Mouse (Mus musculus) midbrain, embryonic 11.5 days (tissue): ENCODE data around the gene Hprt. TPM values are rescaled to one million over a fixed set of nuclear protein-coding genes. Genes with fewer than 3 reads are reported as not detected.

Experiments used
- ATAC-seq: fragments of 200-750 bp; cut with Nextera tagmentation; 2 replicates; pipeline ENCODE4 v1.8.0; 2017; ENCODE audit warnings: moderate TSS enrichment, moderate library complexity; ENCODE audit not compliant: low FRiP score
- DNase-seq: peaks from one replicate; pipeline ENCODE4 v3.0.0; 2015; ENCODE audit warnings: low spot score; ENCODE audit errors: missing footprints
- H3K27ac ChIP-seq: fragments of 300-500 bp; sonication (generic); 2 replicates; pipeline ENCODE4 v1.5.1; 2014; ENCODE audit warnings: low read depth, low read length
- H3K27me3 ChIP-seq: fragments of 300-500 bp; sonication (generic); 2 replicates; pipeline ENCODE4 v1.6.1; 2014; ENCODE audit warnings: mild to moderate bottlenecking, low read length, moderate library complexity, mixed read lengths; ENCODE audit not compliant: control insufficient read depth, insufficient read depth
- H3K36me3 ChIP-seq: fragments of 300-500 bp; sonication (generic); 2 replicates; pipeline ENCODE4 v1.6.1; 2014; ENCODE audit warnings: mild to moderate bottlenecking, low read length, moderate library complexity, mixed read lengths; ENCODE audit not compliant: control insufficient read depth, insufficient read depth
- H3K4me1 ChIP-seq: fragments of 300-500 bp; sonication (generic); 2 replicates; pipeline ENCODE4 v1.6.1; 2014; ENCODE audit warnings: low read length; ENCODE audit not compliant: control insufficient read depth, insufficient read depth
- H3K4me2 ChIP-seq: fragments of 300-500 bp; sonication (generic); 2 replicates; pipeline ENCODE4 v1.6.1; 2014; ENCODE audit warnings: mild to moderate bottlenecking, moderate library complexity
- H3K4me3 ChIP-seq: fragments of 300-500 bp; sonication (generic); 2 replicates; pipeline ENCODE4 v1.5.1; 2014; ENCODE audit warnings: low read depth, low read length
- H3K9ac ChIP-seq: fragments of 300-500 bp; sonication (generic); 2 replicates; pipeline ENCODE4 v1.6.1; 2014; ENCODE audit warnings: low read length
- H3K9me3 ChIP-seq: fragments of 300-500 bp; sonication (generic); 2 replicates; pipeline ENCODE4 v1.6.1; 2016; ENCODE audit warnings: low read length; ENCODE audit not compliant: control insufficient read depth
- WGBS: fragments of 180-500 bp; shearing (Covaris S2); extraction: QIAGEN DNeasy Blood & Tissue Kit; methylation state at CpG from one replicate; pipeline ENCODE4 v1.1.7; 2014; 5-methylcytosine and 5-hydroxymethylcytosine counted together
- polyA plus RNA-seq: library from polyadenylated mRNA; unstranded; fragments of >200 nt; fragmentation: Nextera tagmentation; extraction: Ambion mirVana; gene quantifications from 2 replicates; pipeline ENCODE4 v1.2.1, GENCODE M21; 2014

The Hprt gene
- 75.3 and 76.5 TPM in 2 replicates for polyA plus RNA-seq

- peak within 1 kb of the TSS; percentile 60 for H3K4me3 ChIP-seq
- H3K9ac ChIP-seq = peak within 1 kb of the TSS; percentile 81
- ATAC-seq = peak; percentile 97
- H3K36me3 ChIP-seq = no peaks in the 10 kb centered on the region
- H3K4me1 ChIP-seq = no peaks in the 10 kb centered on the region; the same call in 1 of the 2 replicates
- peak; percentile 94 for DNase-seq
- H3K4me2 ChIP-seq = peak within 1 kb of the TSS; percentile 43
- H3K9me3 ChIP-seq = no peaks in the 10 kb centered on the region
- no peaks in the 10 kb centered on the region for H3K27me3 ChIP-seq
- peak within 1 kb of the TSS; percentile 54 for H3K27ac ChIP-seq
- 18% methylated on average over 54 of the region's 72 CpGs for WGBS
Measured at GRCm38 (mm10) chrX:52987905-52988783, at the start of gene Hprt. TSS of gene Hprt (plus strand) at chrX:52988137.

GRCm38 (mm10) chrX:52945509-52945908, 42.4 kb upstream of the Hprt start:
- no peaks in the 10 kb centered on the region for H3K36me3 ChIP-seq
- no peak overlapping the region for H3K4me3 ChIP-seq
- no peak overlapping the region for H3K9ac ChIP-seq
- H3K4me2 ChIP-seq = no peak overlapping the region
- DNase-seq (no peak), ATAC-seq (no peak)
- 92% methylated on average over 5 of the region's 5 CpGs for WGBS
- no peaks in the 10 kb centered on the region for H3K4me1 ChIP-seq
- H3K27me3 ChIP-seq = no peaks in the 10 kb centered on the region
- H3K9me3 ChIP-seq = no peaks in the 10 kb centered on the region
- no peak overlapping the region for H3K27ac ChIP-seq

- Histone ChIP-seq H3K36me3 (no peaks in the 10 kb centered on the region), H3K4me3 (no peak overlapping the region), H3K9ac (no peak overlapping the region), H3K27me3 (no peaks in the 10 kb centered on the region), H3K4me2 (no peak overlapping the region), H3K27ac (no peak overlapping the region), H3K9me3 (no peaks in the 10 kb centered on the region), H3K4me1 (no peaks in the 10 kb centered on the region)
- DNase-seq (no peak), ATAC-seq (no peak)
- WGBS = 69% methylated on average over 2 of the region's 2 CpGs
Measured at GRCm38 (mm10) chrX:52949713-52950112, 38.2 kb upstream of the Hprt start.

DNA sequence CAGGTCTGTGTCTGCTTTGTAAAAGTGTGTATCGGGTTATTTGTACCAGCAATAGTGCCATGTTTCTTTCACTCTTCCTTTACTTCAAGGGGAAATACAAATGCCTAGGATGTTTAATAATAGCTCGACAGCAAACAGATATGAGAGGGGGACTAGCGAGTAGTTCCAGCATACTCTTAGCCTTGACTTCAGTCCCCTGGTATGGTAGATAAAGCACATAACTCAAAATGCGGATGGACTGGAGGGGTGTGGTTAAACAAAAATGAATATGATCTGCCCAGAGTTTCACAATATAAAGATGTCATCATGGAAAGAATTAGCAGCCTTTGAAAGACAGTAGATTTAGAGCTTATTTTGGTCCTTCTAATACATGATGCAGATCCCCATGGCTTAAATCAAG, 31.0 kb upstream of the Hprt start:
- 86% methylated on average over 4 of the region's 4 CpGs for WGBS
- ATAC-seq (no peak), DNase-seq (no peak)
- H3K4me3 ChIP-seq = no peak overlapping the region
- no peak overlapping the region for H3K9ac ChIP-seq
- H3K27ac ChIP-seq = no peak overlapping the region
- no peaks in the 10 kb centered on the region for H3K9me3 ChIP-seq
- no peak overlapping the region for H3K4me2 ChIP-seq
- H3K4me1 ChIP-seq = no peaks in the 10 kb centered on the region
- no peaks in the 10 kb centered on the region; the same call in 1 of the 2 replicates for H3K36me3 ChIP-seq
- no peaks in the 10 kb centered on the region for H3K27me3 ChIP-seq

DNA sequence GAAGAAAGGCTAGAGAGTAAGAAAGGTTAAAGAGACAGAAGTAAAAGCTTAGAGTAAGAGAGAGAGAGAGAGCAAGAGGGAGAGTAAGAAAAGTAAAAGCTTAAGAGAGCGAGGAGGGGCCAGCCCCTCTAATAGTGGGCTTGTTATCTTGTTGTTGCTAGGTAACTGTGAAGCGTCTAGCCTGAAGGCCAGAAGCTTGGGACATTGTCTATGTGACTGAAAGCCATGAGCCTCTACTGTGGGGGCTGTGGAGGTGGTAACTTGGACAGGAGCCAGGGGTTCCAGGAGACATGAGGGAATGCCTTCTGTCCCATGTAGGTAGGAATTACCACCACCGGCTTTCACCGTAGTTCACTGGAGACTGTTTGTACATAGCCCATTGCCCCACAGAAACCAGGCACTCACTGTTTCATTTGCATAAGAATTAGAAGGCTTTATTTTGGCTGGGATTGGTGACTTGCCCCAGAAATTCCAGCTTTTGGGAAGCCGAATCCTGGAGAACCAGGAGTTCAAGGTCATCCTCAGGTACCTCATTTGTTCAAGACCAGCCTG, 26.3 kb upstream of the Hprt start:
- ATAC-seq (no peak), DNase-seq (no peak)
- Histone ChIP-seq H3K27ac (no peak overlapping the region), H3K4me3 (no peak overlapping the region), H3K4me2 (no peak overlapping the region), H3K9ac (no peak overlapping the region), H3K9me3 (no peaks in the 10 kb centered on the region), H3K36me3 (no peaks in the 10 kb centered on the region), H3K27me3 (no peaks in the 10 kb centered on the region), H3K4me1 (no peaks in the 10 kb centered on the region)
- WGBS = 73% methylated on average over 5 of the region's 5 CpGs

DNA sequence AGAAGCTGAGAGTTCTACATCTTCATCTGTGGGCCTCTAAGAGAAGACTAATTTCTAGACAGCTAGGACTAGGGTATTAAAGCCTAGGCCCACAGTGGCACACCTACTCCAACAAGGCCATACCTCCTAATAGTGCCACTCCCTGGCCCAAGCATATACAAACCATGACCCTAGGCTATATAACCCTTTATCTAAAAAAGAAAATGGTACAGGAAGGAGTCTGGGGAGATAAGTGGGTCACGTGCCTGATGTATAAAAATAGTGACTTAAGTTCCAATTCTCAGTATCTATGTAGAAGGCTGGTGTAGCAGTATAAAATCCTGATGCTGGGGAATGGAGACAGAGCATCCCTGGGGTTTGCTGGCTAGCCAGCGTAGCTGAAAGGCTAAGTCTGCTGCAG, 22.8 kb upstream of the Hprt start:
- Histone ChIP-seq H3K4me1 (no peaks in the 10 kb centered on the region), H3K36me3 (no peaks in the 10 kb centered on the region), H3K9me3 (no peaks in the 10 kb centered on the region), H3K27me3 (no peaks in the 10 kb centered on the region), H3K27ac (no peak overlapping the region), H3K9ac (no peak overlapping the region), H3K4me3 (no peak overlapping the region), H3K4me2 (no peak overlapping the region)
- 98% methylated on average over 2 of the region's 2 CpGs for WGBS
- DNase-seq (no peak), ATAC-seq (no peak)

- no peak overlapping the region for H3K4me2 ChIP-seq
- ATAC-seq (no peak), DNase-seq (no peak)
- H3K27me3 ChIP-seq = no peaks in the 10 kb centered on the region
- WGBS = 77% methylated on average over 3 of the region's 3 CpGs
- no peaks in the 10 kb centered on the region for H3K4me1 ChIP-seq
- H3K9me3 ChIP-seq = no peaks in the 10 kb centered on the region
- no peak overlapping the region for H3K27ac ChIP-seq
- H3K4me3 ChIP-seq = no peak overlapping the region
- H3K36me3 ChIP-seq = no peaks in the 10 kb centered on the region
- no peak overlapping the region for H3K9ac ChIP-seq
Measured at GRCm38 (mm10) chrX:52971211-52972006, 16.5 kb upstream of the Hprt start.

- H3K36me3 ChIP-seq = no peaks in the 10 kb centered on the region
- DNase-seq = no peak
- H3K4me2 ChIP-seq = no peak overlapping the region
- no peaks in the 10 kb centered on the region for H3K4me1 ChIP-seq
- no peak overlapping the region for H3K9ac ChIP-seq
- no peak for ATAC-seq
- no peak overlapping the region for H3K27ac ChIP-seq
- 72% methylated on average over 1 of the region's 1 CpGs for WGBS
- no peak overlapping the region for H3K4me3 ChIP-seq
- no peaks in the 10 kb centered on the region for H3K27me3 ChIP-seq
- no peaks in the 10 kb centered on the region for H3K9me3 ChIP-seq
Measured at GRCm38 (mm10) chrX:52972129-52972528, 15.8 kb upstream of the Hprt start.

DNA sequence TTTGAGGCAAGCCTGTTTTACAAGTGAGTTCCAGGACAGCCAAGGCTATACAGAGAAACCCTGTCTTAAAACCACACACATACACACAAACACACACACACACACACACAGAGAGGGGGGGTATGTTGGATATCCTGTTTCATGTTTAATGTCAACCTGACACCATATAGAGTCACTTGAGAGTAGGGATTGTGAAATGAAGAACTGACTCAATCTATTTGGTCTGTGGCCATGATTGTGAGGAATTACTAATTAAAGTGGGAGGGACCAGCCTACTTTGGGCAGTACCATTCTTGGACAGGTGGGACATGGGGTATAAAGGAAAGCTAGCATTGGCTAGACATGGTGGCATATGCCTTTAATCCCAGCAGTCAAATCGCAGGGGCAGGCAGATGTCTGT, 15.3 kb upstream of the Hprt start:
- Histone ChIP-seq H3K27me3 (no peaks in the 10 kb centered on the region), H3K4me1 (no peaks in the 10 kb centered on the region), H3K4me2 (no peak overlapping the region), H3K27ac (no peak overlapping the region), H3K9me3 (no peaks in the 10 kb centered on the region), H3K9ac (no peak overlapping the region), H3K36me3 (no peaks in the 10 kb centered on the region), H3K4me3 (no peak overlapping the region)
- DNase-seq = no peak
- no peak for ATAC-seq
- 83% methylated on average over 1 of the region's 1 CpGs for WGBS
